23 mouse cellular contexts compared by ENCODE assay signal in genomic region chr6:18424822-18425221, GRCm38 (mm10).
DNase-seq lines count a peak whose midpoint lies in the region; ATAC-seq lines count a peak whose summit lies in the region.
"Had no signal": no experiment of that assay in that cellular context is flagged by ENCODE, and none has a peak within 500 bp of the region (broad histone marks: within the 10 kb centered on the region; RNA-seq: fewer than 3 reads in every experiment).

No protein-coding gene starts in this region.

- no peak overlapping the region for H3K9ac ChIP-seq in forebrain, embryonic 13.5 days
- H3K9ac ChIP-seq in forebrain, embryonic 11.5 days (ENCODE audit: low read length): no peak overlapping the region
- no peak overlapping the region for H3K9ac ChIP-seq in heart, embryonic 11.5 days (ENCODE audit: low read depth, low read length)
- H3K9ac ChIP-seq: heart, embryonic 15.5 days; hindbrain, embryonic 13.5 days had no signal

- no peak overlapping the region for H3K4me3 ChIP-seq in forebrain, embryonic 13.5 days
- no peak overlapping the region for H3K4me3 ChIP-seq in forebrain, embryonic 11.5 days (ENCODE audit: low read depth, low read length)
- no peak overlapping the region for H3K4me3 ChIP-seq in heart, embryonic 11.5 days (ENCODE audit: low read depth, low read length)
- H3K4me3 ChIP-seq: embryonic facial prominence, embryonic 10.5 days; heart, embryonic 10.5 days; heart, embryonic 15.5 days; hindbrain, embryonic 13.5 days had no signal

- WGBS in forebrain, embryonic 13.5 days: 84% methylated on average over 6 of the region's 6 CpGs
- WGBS in forebrain, embryonic 11.5 days: 96% methylated on average over 6 of the region's 6 CpGs
- 83% methylated on average over 6 of the region's 6 CpGs for WGBS in heart, embryonic 11.5 days (ENCODE audit: insufficient replicate concordance)

- H3K27me3 ChIP-seq in forebrain, embryonic 13.5 days: no peaks in the 10 kb centered on the region
- H3K27me3 ChIP-seq in forebrain, embryonic 11.5 days (ENCODE audit: control insufficient read depth, insufficient read depth, low read length): no peaks in the 10 kb centered on the region
- no peaks in the 10 kb centered on the region for H3K27me3 ChIP-seq in heart, embryonic 11.5 days (ENCODE audit: control insufficient read depth, insufficient read depth, low read length)
- H3K27me3 ChIP-seq: heart, embryonic 15.5 days; hindbrain, embryonic 13.5 days had no signal

- peaks cover 31% of the 10 kb centered on the region for H3K4me1 ChIP-seq in forebrain, embryonic 13.5 days
- H3K4me1 ChIP-seq in forebrain, embryonic 11.5 days (replicated peaks; ENCODE audit: control insufficient read depth, insufficient read depth, low read length): 0 out of 2 replicates have a peak, but pooled peaks cover 2% of the 10 kb centered on the region
- no peaks in the 10 kb centered on the region for H3K4me1 ChIP-seq in heart, embryonic 11.5 days (ENCODE audit: control insufficient read depth, insufficient read depth, low read length)
- H3K4me1 ChIP-seq: heart, embryonic 10.5 days; heart, embryonic 15.5 days; hindbrain, embryonic 13.5 days had no signal

- no peak overlapping the region; the same call in 1 of the 2 replicates for H3K27ac ChIP-seq in forebrain, embryonic 13.5 days
- H3K27ac ChIP-seq in forebrain, embryonic 11.5 days (ENCODE audit: low read depth, low read length): no peak overlapping the region
- no peak overlapping the region for H3K27ac ChIP-seq in heart, embryonic 11.5 days (ENCODE audit: low read depth, low read length)
- H3K27ac ChIP-seq: embryonic facial prominence, embryonic 10.5 days; heart, embryonic 10.5 days; heart, embryonic 15.5 days; hindbrain, embryonic 13.5 days; hindbrain, postnatal 0 days had no signal

- DNase-seq in forebrain, embryonic 11.5 days (ENCODE audit: low spot score): no peak
- DNase-seq in heart, adult 11 months: peak; percentile 57
- DNase-seq in right cerebral cortex, postnatal 4 days: peak; percentile 4
- DNase-seq in right cerebral cortex, postnatal 14 days: no peak
- DNase-seq in telencephalon, adult 2 months (ENCODE audit: low read depth, low spot score): peak; percentile 43
- no peak for DNase-seq in spleen, postnatal 10 days (ENCODE audit: low spot score in 2 of 2)
- DNase-seq: adrenal gland, postnatal 10 days; B cell, adult 2 months; cerebellum, adult 18-20 months; cerebellum, adult 9-11 months; cerebellum, postnatal 36 days; gastrocnemius, postnatal 36 days; heart, adult 18-20 months; heart, postnatal 14 days had no signal

- ATAC-seq in forebrain, embryonic 13.5 days: peak; percentile 37; the same call in 1 of the 2 replicates
- no peak for ATAC-seq in forebrain, embryonic 11.5 days (replicated peaks; ENCODE audit: low FRiP score)
- ATAC-seq in heart, embryonic 11.5 days (replicated peaks; ENCODE audit: insufficient number of reproducible peaks, low FRiP score, low TSS enrichment): no peak
- ATAC-seq: CD4-positive, CD25-positive, alpha-beta regulatory T cell, adult 4 months; hindbrain, postnatal 0 days had no signal

- H3K4me2 ChIP-seq in forebrain, embryonic 13.5 days: no peak overlapping the region
- H3K4me2 ChIP-seq in forebrain, embryonic 11.5 days (ENCODE audit: low read depth, low read length, severe bottlenecking): no peak overlapping the region
- no peak overlapping the region for H3K4me2 ChIP-seq in heart, embryonic 11.5 days
- H3K4me2 ChIP-seq: heart, embryonic 15.5 days; hindbrain, embryonic 13.5 days had no signal

- H3K36me3 ChIP-seq in forebrain, embryonic 13.5 days (ENCODE audit: poor library complexity, severe bottlenecking): no peaks in the 10 kb centered on the region
- no peaks in the 10 kb centered on the region for H3K36me3 ChIP-seq in forebrain, embryonic 11.5 days (ENCODE audit: control insufficient read depth, insufficient read depth, low read length)
- no peaks in the 10 kb centered on the region for H3K36me3 ChIP-seq in heart, embryonic 11.5 days (ENCODE audit: control insufficient read depth, insufficient read depth, low read length)
- H3K36me3 ChIP-seq: embryonic facial prominence, embryonic 10.5 days; G1E; heart, embryonic 10.5 days; heart, embryonic 15.5 days had no signal

- no peaks in the 10 kb centered on the region for H3K9me3 ChIP-seq in forebrain, embryonic 13.5 days (replicated peaks)
- H3K9me3 ChIP-seq in forebrain, embryonic 11.5 days (ENCODE audit: control insufficient read depth, low read length): no peaks in the 10 kb centered on the region
- H3K9me3 ChIP-seq in heart, embryonic 11.5 days (replicated peaks; ENCODE audit: control insufficient read depth, low read length): no peaks in the 10 kb centered on the region
- H3K9me3 ChIP-seq: embryonic facial prominence, embryonic 10.5 days; G1E; heart, embryonic 10.5 days; heart, embryonic 15.5 days; hindbrain, embryonic 13.5 days had no signal

Comparison
In these comparisons a context has a peak if more than half of its experiments do, and no peak if none do; other contexts are left out.
1. DNase-seq: peak in heart, adult 11 months (single experiment), right cerebral cortex, postnatal 4 days (single experiment) and telencephalon, adult 2 months (single experiment); none in forebrain, embryonic 11.5 days (single experiment), right cerebral cortex, postnatal 14 days (single experiment) and spleen, postnatal 10 days (0 of 2).